Mouse (Mus musculus) ovary, adult 18-20 months (tissue): ENCODE results near the gene Nol6.
A peak's percentile ranks its signal among the peaks of the same experiment; 100 is the strongest.

Experiments used
- DNase-seq: peaks from one replicate; pipeline ENCODE4 v3.0.0; 2022; ENCODE audit warnings: low spot score, mixed read lengths

The Nol6 gene

GRCm38 (mm10) chr4:41124180-41124951 is at the start of gene Nol6:
Gene Nol6, minus strand, starts transcription at chr4:41124455.
- peak; percentile 98 for DNase-seq

- DNase-seq: no peak
Observed at GRCm38 (mm10) chr4:41170970-41171369, 46.7 kb upstream of the Nol6 start.

- peak; percentile 21 for DNase-seq
Observed at GRCm38 (mm10) chr4:41165693-41166475, 41.6 kb upstream of the Nol6 start.

GRCm38 (mm10) chr4:41164974-41165373 is 40.7 kb upstream of the Nol6 start:
- no peak for DNase-seq

- DNase-seq: no peak
Observed at GRCm38 (mm10) chr4:41161232-41161631, 37.0 kb upstream of the Nol6 start.

- DNase-seq: no peak
Observed at GRCm38 (mm10) chr4:41158251-41158650, 34.0 kb upstream of the Nol6 start.

- DNase-seq: no peak
Observed at GRCm38 (mm10) chr4:41156961-41157360, 32.7 kb upstream of the Nol6 start.

- no peak for DNase-seq
Observed at GRCm38 (mm10) chr4:41153146-41153545, 28.9 kb upstream of the Nol6 start.

GRCm38 (mm10) chr4:41151186-41151585 is 26.9 kb upstream of the Nol6 start:
- DNase-seq: no peak

- DNase-seq: no peak
Observed at GRCm38 (mm10) chr4:41149891-41150290, 25.6 kb upstream of the Nol6 start.

GRCm38 (mm10) chr4:41142601-41143000 is 18.3 kb upstream of the Nol6 start:
- DNase-seq: no peak

- DNase-seq: no peak
Observed at GRCm38 (mm10) chr4:41140174-41140875, 16.1 kb upstream of the Nol6 start.

- DNase-seq: no peak
Observed at GRCm38 (mm10) chr4:41136811-41137210, 12.6 kb upstream of the Nol6 start.

GRCm38 (mm10) chr4:41136454-41136805 is 12.2 kb upstream of the Nol6 start:
- DNase-seq: peak; percentile 64

GRCm38 (mm10) chr4:41135711-41136453 is 11.6 kb upstream of the Nol6 start, which contains the start of gene Ube2r2:
Gene Ube2r2, plus strand, starts transcription at chr4:41135743.
- DNase-seq: peak; percentile 57

GRCm38 (mm10) chr4:41134935-41135710 is 10.9 kb upstream of the Nol6 start:
- DNase-seq: peak; percentile 67

GRCm38 (mm10) chr4:41133529-41134291 is 9.5 kb upstream of the Nol6 start:
- DNase-seq: no peak

GRCm38 (mm10) chr4:41132471-41132870 is 8.2 kb upstream of the Nol6 start:
- no peak for DNase-seq

- no peak for DNase-seq
Observed at GRCm38 (mm10) chr4:41129836-41130235, 5.6 kb upstream of the Nol6 start.

GRCm38 (mm10) chr4:41129406-41129805 is 5.2 kb upstream of the Nol6 start:
- DNase-seq: no peak
